Comparison of ENCODE assay signal across 12 mouse cellular contexts in the genomic region with DNA sequence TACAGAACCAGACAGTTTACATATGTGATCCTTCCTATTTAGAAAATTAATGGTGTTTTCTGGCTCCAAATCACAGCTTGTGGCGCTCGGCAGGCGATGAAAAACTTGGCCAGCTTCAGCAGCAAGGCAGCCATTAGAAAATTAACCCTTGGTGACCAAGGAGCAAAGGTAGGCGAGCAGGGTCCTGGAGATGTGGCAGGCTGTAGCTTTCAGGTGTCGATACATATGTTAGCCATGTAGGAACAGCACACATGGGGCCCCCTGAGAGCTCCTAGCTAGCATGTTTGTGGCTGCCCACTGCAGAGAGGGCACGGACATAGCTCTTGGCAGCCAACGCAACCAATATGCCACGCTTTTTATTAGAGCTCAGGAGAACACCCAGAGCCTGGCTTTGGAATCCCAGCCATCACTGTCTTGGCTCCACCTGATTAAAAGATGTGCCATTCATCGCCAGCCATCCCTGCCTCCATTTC.
A peak's percentile ranks its signal among the peaks of the same experiment; 100 is the strongest.
DNase-seq lines count a peak whose midpoint lies in the region; ATAC-seq lines count a peak whose summit lies in the region.
"Had no signal": no experiment of that assay in that cellular context is flagged by ENCODE, and none has a peak within 500 bp of the region (broad histone marks: within the 10 kb centered on the region; RNA-seq: fewer than 3 reads in every experiment).

No protein-coding gene starts in this region.

- H3K4me2 ChIP-seq in forebrain, embryonic 12.5 days: no peak overlapping the region
- peak overlapping the region; percentile 53 for H3K4me2 ChIP-seq in limb, embryonic 13.5 days (replicated peaks)
- H3K4me2 ChIP-seq: liver, embryonic 15.5 days had no signal

- H3K36me3 ChIP-seq in forebrain, embryonic 12.5 days (replicated peaks): no peaks in the 10 kb centered on the region
- H3K36me3 ChIP-seq in forebrain, embryonic 10.5 days (replicated peaks): no peaks in the 10 kb centered on the region
- H3K36me3 ChIP-seq in limb, embryonic 13.5 days: no peaks in the 10 kb centered on the region
- H3K36me3 ChIP-seq: liver, embryonic 15.5 days had no signal

- ATAC-seq in forebrain, embryonic 12.5 days (ENCODE audit: low FRiP score): 0 out of 2 replicates have a peak, but pooled peaks have one; percentile 14
- peak; percentile 43; the same call in 1 of the 2 replicates for ATAC-seq in limb, embryonic 13.5 days (ENCODE audit: low FRiP score, low read depth)
- ATAC-seq: intestine, postnatal 0 days had no signal

- no peaks in the 10 kb centered on the region for H3K9me3 ChIP-seq in forebrain, embryonic 12.5 days
- H3K9me3 ChIP-seq in forebrain, embryonic 10.5 days: no peaks in the 10 kb centered on the region
- no peaks in the 10 kb centered on the region for H3K9me3 ChIP-seq in limb, embryonic 13.5 days
- H3K9me3 ChIP-seq: liver, embryonic 15.5 days had no signal

- H3K27ac ChIP-seq in forebrain, embryonic 12.5 days: no peak overlapping the region
- no peak overlapping the region for H3K27ac ChIP-seq in forebrain, embryonic 10.5 days
- H3K27ac ChIP-seq in limb, embryonic 13.5 days: peak overlapping the region; percentile 44; the same call in 1 of the 2 replicates
- H3K27ac ChIP-seq: liver, embryonic 15.5 days had no signal

- DNase-seq in forebrain, embryonic 10.5 days (ENCODE audit: extremely low spot score, low spot score): no peak
- peak; percentile 93 for DNase-seq in brain, adult 2 months (ENCODE audit: low read depth, low spot score)
- DNase-seq in cerebellum, postnatal 14 days: peak; percentile 81 to 91
- DNase-seq in testis, postnatal 14 days (ENCODE audit: low spot score): no peak
- DNase-seq in left cerebral cortex, adult 11 months (ENCODE audit: low spot score): no peak
- no peak for DNase-seq in gastrocnemius, adult 18-20 months (ENCODE audit: low spot score)
- DNase-seq: gastrocnemius, postnatal 14 days; kidney, postnatal 4 days had no signal

- H3K9ac ChIP-seq in forebrain, embryonic 12.5 days: no peak overlapping the region
- H3K9ac ChIP-seq in limb, embryonic 13.5 days: no peak overlapping the region
- H3K9ac ChIP-seq: liver, embryonic 15.5 days had no signal

- 65% methylated on average over 9 of the region's 9 CpGs for WGBS in forebrain, embryonic 12.5 days
- 81% methylated on average over 9 of the region's 9 CpGs for WGBS in forebrain, embryonic 10.5 days
- 20% methylated on average over 9 of the region's 9 CpGs for WGBS in limb, embryonic 13.5 days

- no peaks in the 10 kb centered on the region for H3K27me3 ChIP-seq in forebrain, embryonic 12.5 days
- H3K27me3 ChIP-seq in forebrain, embryonic 10.5 days (ENCODE audit: poor library complexity, severe bottlenecking): no peaks in the 10 kb centered on the region
- no peaks in the 10 kb centered on the region for H3K27me3 ChIP-seq in limb, embryonic 13.5 days
- H3K27me3 ChIP-seq: liver, embryonic 15.5 days had no signal

- H3K4me1 ChIP-seq in forebrain, embryonic 12.5 days: peaks cover 16% of the 10 kb centered on the region
- peaks cover 37% of the 10 kb centered on the region for H3K4me1 ChIP-seq in forebrain, embryonic 10.5 days
- H3K4me1 ChIP-seq in limb, embryonic 13.5 days: peaks cover 56% of the 10 kb centered on the region
- H3K4me1 ChIP-seq: liver, embryonic 15.5 days had no signal

- no peak overlapping the region for H3K4me3 ChIP-seq in forebrain, embryonic 12.5 days (replicated peaks)
- no peak overlapping the region for H3K4me3 ChIP-seq in forebrain, embryonic 10.5 days
- no peak overlapping the region for H3K4me3 ChIP-seq in limb, embryonic 13.5 days
- H3K4me3 ChIP-seq: liver, embryonic 15.5 days had no signal

Comparison
In these comparisons a context has a peak if more than half of its experiments do, and no peak if none do; other contexts are left out.
1. DNase-seq: peak in brain, adult 2 months (single experiment) and cerebellum, postnatal 14 days (2 of 2); none in forebrain, embryonic 10.5 days (single experiment), testis, postnatal 14 days (single experiment), left cerebral cortex, adult 11 months (single experiment) and gastrocnemius, adult 18-20 months (single experiment).